Mouse (Mus musculus): ENCODE results near the gene Nckap5. TPM values are rescaled to one million over a fixed set of nuclear protein-coding genes. Genes with fewer than 3 reads are reported as not detected.

Gene Nckap5
- polyA plus RNA-seq, 1 experiment from 2014 or later, result 3.2 TPM

DNA sequence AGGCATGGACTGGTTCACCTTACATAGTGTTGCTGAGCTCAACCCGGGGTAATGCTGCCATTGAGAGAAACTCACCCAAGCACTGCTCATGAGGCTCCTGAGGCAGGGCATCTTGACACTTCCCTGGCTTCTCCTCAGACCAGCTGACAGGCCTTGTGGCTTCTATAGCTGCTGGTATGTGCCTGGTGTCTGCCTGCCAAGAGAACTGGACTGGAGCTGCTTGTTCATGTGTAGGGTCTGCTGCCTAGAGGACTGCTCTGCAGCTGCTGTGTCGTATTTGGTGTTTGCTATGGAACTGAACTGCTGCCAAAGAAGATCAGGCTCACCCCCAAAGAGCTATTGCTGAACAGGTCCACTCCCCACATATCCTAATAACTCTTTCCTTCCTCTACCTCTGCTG, 327.9 kb downstream of the Nckap5 start:
- ATAC-seq (ENCODE audit: low FRiP score, low TSS enrichment), result no peak
- 87% methylated on average over 2 of the region's 2 CpGs for WGBS
- H3K4me2 ChIP-seq (replicated peaks; ENCODE audit: low read depth, low read length), result no peak overlapping the region
- H3K27ac ChIP-seq (ENCODE audit: low read depth, low read length), result no peak overlapping the region
- no peaks in the 10 kb centered on the region for H3K27me3 ChIP-seq (ENCODE audit: control insufficient read depth, insufficient read depth, low read length)
- H3K4me3 ChIP-seq (ENCODE audit: low read length), result no peak overlapping the region
- no peak overlapping the region for H3K9ac ChIP-seq (ENCODE audit: low read depth, low read length)
- no peaks in the 10 kb centered on the region for H3K36me3 ChIP-seq (ENCODE audit: control insufficient read depth, insufficient read depth, low read length)
- H3K4me1 ChIP-seq (ENCODE audit: control insufficient read depth, insufficient read depth, low read length), result no peaks in the 10 kb centered on the region
- no peaks in the 10 kb centered on the region for H3K9me3 ChIP-seq (ENCODE audit: control insufficient read depth, low read length)

DNA sequence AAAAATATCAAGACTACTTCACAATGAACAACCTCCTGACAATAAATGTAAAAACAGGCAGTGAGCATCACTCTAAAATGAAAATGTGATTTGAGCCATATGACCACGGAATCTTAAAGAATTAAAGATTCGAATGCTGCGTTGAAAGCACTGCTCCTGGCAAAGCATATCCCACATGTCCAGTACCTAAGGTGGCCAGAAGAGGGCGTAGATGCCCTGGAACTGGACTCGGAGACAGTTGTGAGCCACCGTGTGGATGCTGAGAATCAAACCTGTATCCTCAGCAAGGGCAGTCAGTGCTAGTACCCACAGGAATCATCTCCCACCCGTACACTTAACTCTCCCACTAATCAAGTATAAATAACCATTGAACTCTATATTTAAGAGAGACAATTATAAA, 333.9 kb downstream of the Nckap5 start:
- Histone ChIP-seq H3K36me3 (ENCODE audit: control insufficient read depth, insufficient read depth, low read length) (no peaks in the 10 kb centered on the region), H3K4me1 (ENCODE audit: control insufficient read depth, insufficient read depth, low read length) (0 out of 2 replicates have a peak, but pooled peaks cover 3% of the 10 kb centered on the region), H3K4me3 (ENCODE audit: low read length) (no peak overlapping the region), H3K27me3 (ENCODE audit: control insufficient read depth, insufficient read depth, low read length) (no peaks in the 10 kb centered on the region), H3K9ac (ENCODE audit: low read depth, low read length) (no peak overlapping the region), H3K9me3 (ENCODE audit: control insufficient read depth, low read length) (no peaks in the 10 kb centered on the region), H3K4me2 (replicated peaks; ENCODE audit: low read depth, low read length) (no peak overlapping the region), H3K27ac (ENCODE audit: low read depth, low read length) (no peak overlapping the region)
- no peak for ATAC-seq (ENCODE audit: low FRiP score, low TSS enrichment)
- 83% methylated on average over 7 of the region's 7 CpGs for WGBS

DNA sequence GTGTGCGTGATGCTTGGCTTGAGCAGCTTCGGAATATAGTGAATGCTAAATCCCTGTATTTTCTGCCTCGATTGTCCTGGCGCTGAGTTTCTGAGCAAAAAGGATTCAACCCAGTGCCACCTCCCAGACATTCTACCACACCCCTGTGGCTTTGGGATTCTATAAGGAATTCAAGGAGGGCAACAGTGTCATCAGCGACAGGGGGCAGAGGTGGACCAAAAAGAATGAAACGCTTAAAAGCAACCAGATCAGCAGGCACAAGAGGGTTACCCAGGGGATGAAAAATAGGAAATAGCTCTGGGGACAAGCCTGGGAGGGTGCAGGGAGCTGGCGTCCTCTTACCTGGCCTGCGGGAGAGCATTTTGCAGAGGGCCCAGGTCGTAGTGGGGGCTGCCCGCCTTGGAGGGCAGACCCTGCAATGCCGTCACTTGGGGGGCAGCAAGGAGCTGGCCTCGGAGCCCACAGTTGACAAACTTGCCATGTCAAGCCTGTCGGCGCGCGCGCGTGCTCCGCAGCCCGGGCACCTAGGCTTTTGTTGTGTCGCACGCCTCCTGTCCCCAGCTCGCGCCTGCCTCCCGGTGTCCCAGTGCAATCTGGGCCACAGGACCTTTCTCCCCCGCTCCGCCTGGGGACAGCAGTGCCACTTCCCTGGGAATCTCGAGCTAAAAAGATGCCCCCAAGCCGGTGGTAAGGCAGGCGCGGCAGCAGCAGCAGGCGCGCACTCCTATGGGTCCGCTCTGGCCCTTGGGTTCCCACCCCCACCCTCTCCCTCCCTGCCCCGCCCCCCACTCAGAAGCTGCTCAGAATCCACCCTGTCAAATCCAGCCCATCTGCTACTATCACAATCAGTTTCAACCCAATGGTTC, 338.2 kb downstream of the Nckap5 start:
- no peaks in the 10 kb centered on the region for H3K36me3 ChIP-seq (ENCODE audit: control insufficient read depth, insufficient read depth, low read length)
- ATAC-seq (ENCODE audit: low FRiP score, low TSS enrichment), result peak; percentile 84
- no peak overlapping the region for H3K27ac ChIP-seq (ENCODE audit: low read depth, low read length)
- H3K9ac ChIP-seq (ENCODE audit: low read depth, low read length), result peak overlapping the region; percentile 60
- H3K9me3 ChIP-seq (ENCODE audit: control insufficient read depth, low read length), result no peaks in the 10 kb centered on the region
- H3K27me3 ChIP-seq (ENCODE audit: control insufficient read depth, insufficient read depth, low read length), result no peaks in the 10 kb centered on the region
- WGBS, result 8% methylated on average over 31 of the region's 35 CpGs
- peak overlapping the region; percentile 46 for H3K4me3 ChIP-seq (ENCODE audit: low read length)
- peak overlapping the region; percentile 91 for H3K4me2 ChIP-seq (replicated peaks; ENCODE audit: low read depth, low read length)
- H3K4me1 ChIP-seq (ENCODE audit: control insufficient read depth, insufficient read depth, low read length), result 0 out of 2 replicates have a peak, but pooled peaks cover 3% of the 10 kb centered on the region

DNA sequence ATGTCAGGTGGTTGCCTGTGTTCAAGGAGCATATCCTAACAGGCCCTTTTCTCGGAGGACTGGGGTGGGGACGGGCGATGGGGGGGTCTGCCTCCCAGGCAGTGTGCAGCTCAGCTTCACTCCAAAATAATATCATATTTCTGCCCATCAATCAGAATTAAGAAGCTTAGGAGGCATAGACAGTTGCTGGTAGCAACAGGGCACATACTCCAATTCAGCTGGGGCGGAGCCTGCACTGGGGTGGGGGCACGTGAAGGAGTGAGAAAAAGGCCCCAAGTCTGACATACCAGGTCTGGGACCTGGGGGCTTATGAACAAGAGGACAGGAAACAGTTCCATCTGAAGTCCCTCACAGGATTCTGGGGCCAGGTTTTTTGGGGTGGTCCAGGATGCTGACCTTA, 339.2 kb downstream of the Nckap5 start:
- Histone ChIP-seq H3K4me1 (ENCODE audit: control insufficient read depth, insufficient read depth, low read length) (0 out of 2 replicates have a peak, but pooled peaks cover 3% of the 10 kb centered on the region), H3K4me3 (ENCODE audit: low read length) (no peak overlapping the region), H3K9me3 (ENCODE audit: control insufficient read depth, low read length) (no peaks in the 10 kb centered on the region), H3K9ac (ENCODE audit: low read depth, low read length) (no peak overlapping the region), H3K36me3 (ENCODE audit: control insufficient read depth, insufficient read depth, low read length) (no peaks in the 10 kb centered on the region), H3K27me3 (ENCODE audit: control insufficient read depth, insufficient read depth, low read length) (no peaks in the 10 kb centered on the region), H3K4me2 (replicated peaks; ENCODE audit: low read depth, low read length) (no peak overlapping the region), H3K27ac (ENCODE audit: low read depth, low read length) (no peak overlapping the region)
- no peak for ATAC-seq (ENCODE audit: low FRiP score, low TSS enrichment)
- 80% methylated on average over 5 of the region's 5 CpGs for WGBS

DNA sequence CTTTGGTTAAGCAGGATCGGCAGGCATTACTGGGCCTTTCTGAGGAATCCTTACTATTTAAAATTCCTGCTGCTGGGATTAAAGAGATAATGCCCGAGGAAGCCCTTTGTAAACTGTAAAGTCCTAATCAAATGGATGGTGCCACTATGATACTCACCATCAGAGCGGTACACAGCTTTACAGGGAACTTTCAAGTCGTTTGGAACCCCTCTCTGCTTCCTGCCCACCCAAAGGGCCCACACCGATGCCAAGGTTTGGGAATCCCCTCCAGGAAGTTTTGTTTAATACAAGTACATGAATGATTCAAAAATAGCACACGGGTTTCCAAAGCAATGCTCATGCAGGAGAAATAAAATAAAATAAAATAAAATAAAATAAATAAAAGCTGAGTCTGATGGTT, 340.3 kb downstream of the Nckap5 start:
- H3K9ac ChIP-seq (ENCODE audit: low read depth, low read length), result no peak overlapping the region
- 73% methylated on average over 6 of the region's 6 CpGs for WGBS
- H3K27me3 ChIP-seq (ENCODE audit: control insufficient read depth, insufficient read depth, low read length), result no peaks in the 10 kb centered on the region
- H3K36me3 ChIP-seq (ENCODE audit: control insufficient read depth, insufficient read depth, low read length), result no peaks in the 10 kb centered on the region
- no peak overlapping the region for H3K4me2 ChIP-seq (replicated peaks; ENCODE audit: low read depth, low read length)
- no peak for ATAC-seq (ENCODE audit: low FRiP score, low TSS enrichment)
- no peaks in the 10 kb centered on the region for H3K9me3 ChIP-seq (ENCODE audit: control insufficient read depth, low read length)
- H3K4me1 ChIP-seq (ENCODE audit: control insufficient read depth, insufficient read depth, low read length), result 0 out of 2 replicates have a peak, but pooled peaks cover 3% of the 10 kb centered on the region
- H3K27ac ChIP-seq (ENCODE audit: low read depth, low read length), result no peak overlapping the region
- H3K4me3 ChIP-seq (ENCODE audit: low read length), result no peak overlapping the region

DNA sequence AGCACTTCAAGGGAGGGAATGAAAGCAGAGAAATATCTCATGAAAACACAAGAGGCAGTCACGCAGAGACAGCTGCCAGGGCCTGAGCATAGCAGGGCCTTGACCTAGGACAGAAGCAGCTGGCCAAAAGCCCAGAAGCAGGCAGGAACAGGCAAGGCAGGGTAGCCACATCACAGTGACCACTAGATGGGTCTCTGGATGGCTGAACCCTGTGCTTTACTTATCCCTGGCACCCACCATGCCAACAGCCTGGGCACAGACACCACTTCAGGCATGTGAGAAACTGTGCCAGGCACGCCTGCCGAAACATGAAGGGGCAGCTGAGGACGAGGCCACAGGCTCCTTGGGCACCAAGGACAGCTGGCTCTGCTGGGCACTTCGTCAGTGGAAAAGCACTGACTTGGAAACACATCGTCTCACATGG, 345.9 kb downstream of the Nckap5 start:
- Histone ChIP-seq H3K36me3 (ENCODE audit: control insufficient read depth, insufficient read depth, low read length) (no peaks in the 10 kb centered on the region), H3K4me2 (replicated peaks; ENCODE audit: low read depth, low read length) (no peak overlapping the region), H3K9me3 (ENCODE audit: control insufficient read depth, low read length) (no peaks in the 10 kb centered on the region), H3K4me3 (ENCODE audit: low read length) (no peak overlapping the region), H3K27me3 (ENCODE audit: control insufficient read depth, insufficient read depth, low read length) (no peaks in the 10 kb centered on the region), H3K27ac (ENCODE audit: low read depth, low read length) (no peak overlapping the region), H3K4me1 (ENCODE audit: control insufficient read depth, insufficient read depth, low read length) (no peaks in the 10 kb centered on the region), H3K9ac (ENCODE audit: low read depth, low read length) (no peak overlapping the region)
- 79% methylated on average over 6 of the region's 6 CpGs for WGBS
- no peak for ATAC-seq (ENCODE audit: low FRiP score, low TSS enrichment)

DNA sequence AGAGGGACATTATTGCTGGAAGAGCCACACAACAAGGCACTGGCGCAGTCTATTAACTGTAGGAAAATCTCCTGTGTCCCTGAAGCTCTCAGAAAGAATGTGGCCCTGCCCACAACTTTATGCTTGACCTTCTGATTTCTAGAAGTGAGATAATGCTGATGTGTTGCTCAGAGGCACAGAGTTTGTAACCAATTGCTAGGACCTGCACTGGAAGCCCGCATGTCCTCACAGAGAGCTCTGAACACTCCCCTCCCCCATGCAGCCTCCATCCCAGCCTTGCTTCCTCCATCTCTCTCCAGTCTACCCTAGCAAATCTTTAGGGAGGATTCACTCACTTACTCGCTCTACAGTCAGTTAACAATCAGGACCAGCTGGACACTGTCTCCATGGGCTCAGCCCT, 346.9 kb downstream of the Nckap5 start:
- H3K36me3 ChIP-seq (ENCODE audit: control insufficient read depth, insufficient read depth, low read length), result no peaks in the 10 kb centered on the region
- H3K27ac ChIP-seq (ENCODE audit: low read depth, low read length), result no peak overlapping the region
- no peaks in the 10 kb centered on the region for H3K4me1 ChIP-seq (ENCODE audit: control insufficient read depth, insufficient read depth, low read length)
- no peak overlapping the region for H3K4me3 ChIP-seq (ENCODE audit: low read length)
- H3K9ac ChIP-seq (ENCODE audit: low read depth, low read length), result no peak overlapping the region
- 81% methylated on average over 3 of the region's 3 CpGs for WGBS
- H3K9me3 ChIP-seq (ENCODE audit: control insufficient read depth, low read length), result no peaks in the 10 kb centered on the region
- ATAC-seq (ENCODE audit: low FRiP score, low TSS enrichment), result no peak
- H3K27me3 ChIP-seq (ENCODE audit: control insufficient read depth, insufficient read depth, low read length), result no peaks in the 10 kb centered on the region
- H3K4me2 ChIP-seq (replicated peaks; ENCODE audit: low read depth, low read length), result no peak overlapping the region

DNA sequence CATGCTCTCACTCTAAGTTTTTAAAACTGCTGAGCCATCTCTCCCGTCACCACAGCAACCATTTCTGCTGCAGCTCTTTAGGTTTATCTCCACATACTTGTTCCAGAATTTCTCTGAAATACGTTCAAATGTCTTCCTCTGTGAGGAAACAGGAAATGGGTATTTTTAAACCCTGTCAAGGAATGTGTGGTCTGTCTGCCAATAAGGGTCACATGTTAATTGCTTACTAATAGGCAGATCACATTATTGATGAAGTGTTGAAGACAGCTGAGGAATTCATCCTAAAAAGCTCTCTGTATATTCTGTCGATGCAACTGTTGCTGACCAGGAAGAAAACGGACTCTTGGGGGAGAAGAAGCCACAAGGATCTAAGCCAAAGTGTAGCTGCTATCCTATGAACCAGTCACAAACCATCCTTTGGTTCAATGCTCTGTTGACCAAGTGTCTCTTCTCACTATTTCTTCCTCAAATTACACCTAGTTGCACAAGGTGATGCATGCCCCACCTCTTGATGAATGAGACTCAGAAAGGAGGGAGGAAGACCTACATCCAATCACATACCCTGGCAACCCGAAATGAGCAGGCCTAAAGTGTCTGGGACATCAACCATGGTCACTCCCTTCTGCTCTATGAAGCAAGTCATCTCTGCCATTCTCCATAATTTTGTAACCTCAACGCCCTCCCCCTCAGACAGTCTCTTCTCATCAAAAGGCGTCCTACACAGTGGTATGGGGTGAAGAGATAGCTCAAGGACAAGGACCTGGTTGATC, 349.0 kb downstream of the Nckap5 start:
- Histone ChIP-seq H3K27me3 (ENCODE audit: control insufficient read depth, insufficient read depth, low read length) (no peaks in the 10 kb centered on the region), H3K27ac (ENCODE audit: low read depth, low read length) (no peak overlapping the region), H3K9ac (ENCODE audit: low read depth, low read length) (no peak overlapping the region), H3K9me3 (ENCODE audit: control insufficient read depth, low read length) (no peaks in the 10 kb centered on the region), H3K4me2 (replicated peaks; ENCODE audit: low read depth, low read length) (no peak overlapping the region), H3K4me3 (ENCODE audit: low read length) (no peak overlapping the region), H3K36me3 (ENCODE audit: control insufficient read depth, insufficient read depth, low read length) (no peaks in the 10 kb centered on the region), H3K4me1 (ENCODE audit: control insufficient read depth, insufficient read depth, low read length) (no peaks in the 10 kb centered on the region)
- ATAC-seq (ENCODE audit: low FRiP score, low TSS enrichment), result peak; percentile 54; the same call in 1 of the 2 replicates
- WGBS, result 55% methylated on average over 7 of the region's 7 CpGs

DNA sequence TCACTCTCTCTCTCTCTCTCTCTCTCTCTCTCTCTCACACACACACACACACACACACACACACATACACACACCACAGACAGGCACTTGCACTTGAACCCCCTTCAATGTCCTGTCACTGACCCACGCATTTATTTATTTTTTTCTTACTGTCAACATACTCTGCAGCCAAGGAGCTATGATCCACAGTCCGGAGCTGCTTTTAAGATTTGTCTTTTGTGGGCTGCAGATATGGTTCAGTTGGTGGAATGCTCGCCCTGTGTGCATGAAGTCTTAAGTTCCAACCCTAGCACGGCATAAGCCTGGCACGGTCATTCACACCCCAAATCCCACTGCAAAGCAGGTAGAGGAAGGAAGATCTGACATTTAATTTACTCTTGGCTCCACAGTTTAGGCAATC, 357.6 kb downstream of the Nckap5 start:
- Histone ChIP-seq H3K9ac (ENCODE audit: low read depth, low read length) (no peak overlapping the region), H3K4me2 (replicated peaks; ENCODE audit: low read depth, low read length) (no peak overlapping the region), H3K27me3 (ENCODE audit: control insufficient read depth, insufficient read depth, low read length) (no peaks in the 10 kb centered on the region), H3K4me1 (ENCODE audit: control insufficient read depth, insufficient read depth, low read length) (peaks cover 4% of the 10 kb centered on the region; the same call in 1 of the 2 replicates), H3K4me3 (ENCODE audit: low read length) (no peak overlapping the region), H3K9me3 (ENCODE audit: control insufficient read depth, low read length) (no peaks in the 10 kb centered on the region), H3K27ac (ENCODE audit: low read depth, low read length) (no peak overlapping the region), H3K36me3 (ENCODE audit: control insufficient read depth, insufficient read depth, low read length) (no peaks in the 10 kb centered on the region)
- 51% methylated on average over 5 of the region's 5 CpGs for WGBS
- ATAC-seq (ENCODE audit: low FRiP score, low TSS enrichment), result no peak

Data from kidney, embryonic 14.5 days (tissue).